ENCODE assay signal across 8 mouse cellular contexts in the genomic region with DNA sequence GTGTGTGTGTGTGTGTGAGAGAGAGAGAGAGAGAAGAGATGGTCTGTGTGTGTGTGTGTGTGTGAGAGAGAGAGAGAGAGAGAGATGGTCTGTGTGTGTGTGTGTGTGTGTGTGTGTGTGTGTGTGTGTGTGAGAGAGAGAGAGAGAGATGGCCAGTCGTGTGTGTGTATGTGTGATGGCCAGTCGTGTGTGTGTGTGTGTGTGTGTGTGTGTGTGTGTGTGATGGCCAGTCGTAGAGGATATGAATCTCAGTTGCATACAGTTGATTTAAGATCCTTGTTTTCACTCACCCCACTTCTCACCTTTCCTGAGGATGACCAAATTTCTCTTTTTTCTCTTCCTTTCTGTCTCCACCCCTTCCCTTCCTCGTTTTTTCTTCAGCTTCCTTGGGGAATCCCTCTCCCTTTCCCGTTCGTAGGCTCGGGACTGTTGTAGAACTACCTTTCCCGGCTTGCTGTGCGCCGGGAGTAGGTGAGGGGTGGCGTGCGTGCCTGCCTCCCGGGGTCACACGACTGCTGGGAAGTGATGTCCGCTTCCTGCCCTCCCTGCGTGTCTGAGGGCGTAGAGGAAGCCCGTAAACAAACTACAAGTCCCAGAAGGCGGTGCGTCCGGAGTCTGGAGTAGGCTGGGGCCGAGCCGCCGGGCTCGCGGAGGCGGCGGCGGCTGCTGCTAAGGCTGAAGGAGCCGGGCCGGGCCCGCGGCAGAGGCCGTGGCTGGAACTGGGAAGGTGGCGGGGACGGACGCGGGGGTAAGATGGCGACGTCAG. TPM values are rescaled to one million over a fixed set of nuclear protein-coding genes. Genes with fewer than 3 reads are reported as not detected.
DNase-seq lines count a peak whose midpoint lies in the region; ATAC-seq lines count a peak whose summit lies in the region.

Gene Crtc2 (plus strand): TSS at position 511 of the 766 bp plus-strand sequence.

- DNase-seq in adrenal gland, adult (ENCODE audit: inconsistent age in 2 of 2, low spot score in 1 of 2), result peak; percentile 97 to 98
- DNase-seq in embryo, embryonic 10.5 days (ENCODE audit: low spot score), result peak; percentile 98
- peak; percentile 95 for DNase-seq in gastrocnemius, postnatal 14 days
- peak; percentile 97 for DNase-seq in left cerebral cortex, postnatal 10 days (ENCODE audit: extremely low spot score in 1 of 2, low spot score in 2 of 2)
- peak; percentile 96 for DNase-seq in right cerebral cortex, postnatal 25 days
- DNase-seq in urinary bladder, postnatal 4 days (ENCODE audit: low spot score in 2 of 2), result peak; percentile 93 to 94

- ATAC-seq in inflammation-experienced regulatory T-cells, adult 6 months, result peak; percentile 99
- peak; percentile 96 for ATAC-seq in megakaryocyte-erythroid progenitor cell, adult 5-6 weeks (replicated peaks; ENCODE audit: low FRiP score, low TSS enrichment, poor library complexity, severe bottlenecking)

- intact Hi-C loops in gastrocnemius, postnatal 14 days (cut with DNase I; ENCODE audit: low total_unique reads), result no loop called here
- intact Hi-C loops in left cerebral cortex, postnatal 10 days (cut with DNase I), result no loop called here

RNA-seq across cellular contexts. Expression of gene Crtc2, which starts in this region (rescaled TPM):
- total RNA-seq in gastrocnemius, postnatal 14 days (2021), result 10 to 100 TPM; 13.5 to 14.1 TPM
- 10 to 100 TPM; 35.6 to 48.0 (median 37.0) TPM for polyA plus RNA-seq in inflammation-experienced regulatory T-cells, adult 6 months (2017; shearing (Covaris generic))
- total RNA-seq in left cerebral cortex, postnatal 10 days (2021), result 10 to 100 TPM; 26.4 to 31.2 TPM
- 33.0 and 45.4 TPM in 2 replicates for total RNA-seq in megakaryocyte-erythroid progenitor cell, adult 5-6 weeks (2014; fragmentation: Nextera tagmentation)
- 5.6 and 10.8 TPM in 2 replicates for total RNA-seq in megakaryocyte-erythroid progenitor cell, adult 5-6 weeks (2017)

Comparison
In these comparisons a context has a peak if more than half of its experiments do, and no peak if none do; other contexts are left out.
1. Peak in every context shown above with its lines: DNase-seq and ATAC-seq.